Mouse (Mus musculus) heart, embryonic 14.5 days (tissue): ENCODE measurements at regions not wholly inside any gene's neighbourhood (a gene's known extent, or its start where the extent isn't known, plus 50 kb on each side); places are given as distances from the start of the nearest gene placed in this dataset.

Experiments used
- ATAC-seq: fragments of 200-750 bp; cut with Nextera tagmentation; 2 replicates; pipeline ENCODE4 v1.8.0; 2017; ENCODE audit warnings: low read depth, moderate TSS enrichment; ENCODE audit not compliant: insufficient number of reproducible peaks, insufficient read depth, low FRiP score
- H3K27ac ChIP-seq, 2 experiments: fragments of 200-500 bp in 1 of 2; fragments of 300-500 bp in 1 of 2; sonication (generic) in 1 of 2; replicated peaks in 1 of 2; 2 replicates each; pipeline ENCODE4 v1.5.1; 2012 to 2014; ENCODE audit warnings: low read depth in 2 of 2, low read length in 2 of 2, control low read depth in 1 of 2, mild to moderate bottlenecking in 1 of 2, mixed read lengths in 1 of 2; ENCODE audit not compliant: control insufficient read depth in 1 of 2, insufficient read depth in 1 of 2
- H3K27me3 ChIP-seq: fragments of 300-500 bp; sonication (generic); 2 replicates; pipeline ENCODE4 v1.6.1; 2014; ENCODE audit warnings: mild to moderate bottlenecking, low read length, control low read depth; ENCODE audit not compliant: control insufficient read depth, insufficient read depth
- H3K36me3 ChIP-seq: fragments of 300-500 bp; sonication (generic); 2 replicates; pipeline ENCODE4 v1.6.1; 2014; ENCODE audit warnings: mild to moderate bottlenecking, control low read depth, low read length, mixed read lengths; ENCODE audit not compliant: control insufficient read depth, insufficient read depth
- H3K4me1 ChIP-seq, 2 experiments: fragments of 200-500 bp in 1 of 2; fragments of 300-500 bp in 1 of 2; sonication (generic) in 1 of 2; 2 replicates each; pipeline ENCODE4 v1.6.1; 2012 to 2014; ENCODE audit warnings: low read length in 2 of 2, control low read depth in 1 of 2, mixed read lengths in 1 of 2; ENCODE audit not compliant: control insufficient read depth in 2 of 2, insufficient read depth in 2 of 2
- H3K4me2 ChIP-seq: fragments of 300-500 bp; sonication (generic); 2 replicates; pipeline ENCODE4 v1.6.1; 2014; ENCODE audit warnings: mild to moderate bottlenecking, low read length
- H3K4me3 ChIP-seq, 2 experiments: fragments of 200-500 bp in 1 of 2; fragments of 300-500 bp in 1 of 2; sonication (generic) in 1 of 2; 2 replicates each; pipeline ENCODE4 v1.5.1; 2012 to 2014; ENCODE audit warnings: low read length in 2 of 2, mild to moderate bottlenecking in 2 of 2, control low read depth in 1 of 2, low read depth in 1 of 2, moderate library complexity in 1 of 2; ENCODE audit not compliant: control insufficient read depth in 1 of 2, insufficient read depth in 1 of 2
- H3K9ac ChIP-seq: fragments of 300-500 bp; sonication (generic); 2 replicates; pipeline ENCODE4 v1.6.1; 2014; ENCODE audit warnings: mild to moderate bottlenecking, low read length
- H3K9me3 ChIP-seq: fragments of 300-500 bp; sonication (generic); 2 replicates; pipeline ENCODE4 v1.6.1; 2016; ENCODE audit warnings: low read length, control low read depth; ENCODE audit not compliant: control insufficient read depth
- WGBS: fragments of 180-500 bp; shearing (Covaris S2); extraction: QIAGEN DNeasy Blood & Tissue Kit; methylation state at CpG from one replicate; pipeline ENCODE4 v1.1.7; 2014; 5-methylcytosine and 5-hydroxymethylcytosine counted together

- Histone ChIP-seq H3K9me3 (no peaks in the 10 kb centered on the region), H3K9ac (no peak overlapping the region), H3K27me3 (no peaks in the 10 kb centered on the region), H3K27ac (peak overlapping the region in 1 of 2 experiments; percentile 33; a peak in 3 of 4 replicates), H3K4me1 (peaks cover 21 to 27% of the 10 kb centered on the region in 2 experiments), H3K4me3 (no peak overlapping the region), H3K36me3 (no peaks in the 10 kb centered on the region), H3K4me2 (no peak overlapping the region)
- no peak for ATAC-seq
- WGBS = 65% methylated on average over 7 of the region's 7 CpGs
Measured at GRCm38 (mm10) chr8:126804115-126804514, 141.5 kb downstream of the Tomm20 start.

- H3K9ac ChIP-seq = no peak overlapping the region
- WGBS = 74% methylated on average over 4 of the region's 4 CpGs
Measured at GRCm38 (mm10) chr8:126802641-126803040, 143.0 kb downstream of the Tomm20 start.

GRCm38 (mm10) chr8:126800976-126801375 is 144.7 kb downstream of the Tomm20 start:
- no peak for ATAC-seq
- 52% methylated on average over 6 of the region's 6 CpGs for WGBS
- Histone ChIP-seq H3K4me2 (no peak overlapping the region), H3K27ac (no peak overlapping the region), H3K27me3 (no peaks in the 10 kb centered on the region), H3K4me3 (no peak overlapping the region), H3K9me3 (no peaks in the 10 kb centered on the region), H3K9ac (no peak overlapping the region), H3K4me1 (peaks cover 9% of the 10 kb centered on the region in 2 experiments; a peak in 3 of 4 replicates), H3K36me3 (no peaks in the 10 kb centered on the region)

More at GRCm38 (mm10) chr8:126802641-126803040, 143.0 kb downstream of the Tomm20 start:
- ATAC-seq = no peak
- H3K9me3 ChIP-seq = no peaks in the 10 kb centered on the region
- H3K36me3 ChIP-seq = no peaks in the 10 kb centered on the region
- no peak overlapping the region for H3K4me2 ChIP-seq
- H3K4me3 ChIP-seq = no peak overlapping the region
- H3K27ac ChIP-seq = no peak overlapping the region
- no peaks in the 10 kb centered on the region for H3K27me3 ChIP-seq
- peaks cover 18 to 26% of the 10 kb centered on the region in 2 experiments for H3K4me1 ChIP-seq

GRCm38 (mm10) chr8:126797571-126798334 is 147.9 kb downstream of the Tomm20 start:
- Histone ChIP-seq H3K4me1 (peaks cover 0 to 3% of the 10 kb centered on the region in 2 experiments; a peak in 1 of 4 replicates), H3K27ac (peak overlapping the region in 1 of 2 experiments; percentile 20; a peak in 1 of 4 replicates), H3K9ac (no peak overlapping the region), H3K4me3 (no peak overlapping the region), H3K36me3 (no peaks in the 10 kb centered on the region), H3K9me3 (no peaks in the 10 kb centered on the region), H3K27me3 (no peaks in the 10 kb centered on the region), H3K4me2 (no peak overlapping the region)
- WGBS = 65% methylated on average over 9 of the region's 9 CpGs
- 0 out of 2 replicates have a peak, but pooled peaks have one; percentile 8 for ATAC-seq

- H3K36me3 ChIP-seq = no peaks in the 10 kb centered on the region
- WGBS = 73% methylated on average over 3 of the region's 3 CpGs
- no peak overlapping the region for H3K27ac ChIP-seq
- no peak for ATAC-seq
- no peaks in the 10 kb centered on the region for H3K9me3 ChIP-seq
- no peaks in the 10 kb centered on the region for H3K27me3 ChIP-seq
- H3K4me3 ChIP-seq = no peak overlapping the region
- H3K9ac ChIP-seq = no peak overlapping the region
- H3K4me2 ChIP-seq = no peak overlapping the region
- peaks cover 0 to 6% of the 10 kb centered on the region in 2 experiments; a peak in 1 of 4 replicates for H3K4me1 ChIP-seq
Measured at GRCm38 (mm10) chr8:126793657-126794056, 152.0 kb downstream of the Tomm20 start.

- Histone ChIP-seq H3K4me1 (peaks cover 0 to 3% of the 10 kb centered on the region in 2 experiments; a peak in 1 of 4 replicates), H3K9me3 (0 out of 2 replicates have a peak, but pooled peaks cover under 1% of the 10 kb centered on the region), H3K36me3 (no peaks in the 10 kb centered on the region), H3K4me2 (no peak overlapping the region), H3K27ac (no peak overlapping the region), H3K9ac (no peak overlapping the region), H3K4me3 (no peak overlapping the region), H3K27me3 (no peaks in the 10 kb centered on the region)
- no peak for ATAC-seq
- 76% methylated on average over 4 of the region's 4 CpGs for WGBS
Measured at GRCm38 (mm10) chr8:126791069-126791468, 154.6 kb downstream of the Tomm20 start.

GRCm38 (mm10) chr8:126790214-126790613 is 155.4 kb downstream of the Tomm20 start:
- Histone ChIP-seq H3K27me3 (no peaks in the 10 kb centered on the region), H3K27ac (no peak overlapping the region), H3K9me3 (0 out of 2 replicates have a peak, but pooled peaks cover 6% of the 10 kb centered on the region), H3K9ac (no peak overlapping the region), H3K36me3 (no peaks in the 10 kb centered on the region), H3K4me2 (no peak overlapping the region), H3K4me3 (no peak overlapping the region), H3K4me1 (peaks cover 0 to 3% of the 10 kb centered on the region in 2 experiments; a peak in 1 of 4 replicates)
- ATAC-seq = no peak
- 92% methylated on average over 9 of the region's 9 CpGs for WGBS
